Mouse (Mus musculus): Measurements from ENCODE around the gene Trdmt1. TPM values are rescaled to one million over a fixed set of nuclear protein-coding genes. Genes with fewer than 3 reads are reported as not detected.
"Not testable (repeated sequence)": the region's sequence is repeated elsewhere in the genome, so short reads cannot be mapped to it uniquely, and the experiment has no call there.

Trdmt1 gene
- 7.7 and 9.3 TPM in 2 replicates for polyA plus RNA-seq (2015; fragmentation: Nextera tagmentation; extraction: Ambion mirVana)

DNA sequence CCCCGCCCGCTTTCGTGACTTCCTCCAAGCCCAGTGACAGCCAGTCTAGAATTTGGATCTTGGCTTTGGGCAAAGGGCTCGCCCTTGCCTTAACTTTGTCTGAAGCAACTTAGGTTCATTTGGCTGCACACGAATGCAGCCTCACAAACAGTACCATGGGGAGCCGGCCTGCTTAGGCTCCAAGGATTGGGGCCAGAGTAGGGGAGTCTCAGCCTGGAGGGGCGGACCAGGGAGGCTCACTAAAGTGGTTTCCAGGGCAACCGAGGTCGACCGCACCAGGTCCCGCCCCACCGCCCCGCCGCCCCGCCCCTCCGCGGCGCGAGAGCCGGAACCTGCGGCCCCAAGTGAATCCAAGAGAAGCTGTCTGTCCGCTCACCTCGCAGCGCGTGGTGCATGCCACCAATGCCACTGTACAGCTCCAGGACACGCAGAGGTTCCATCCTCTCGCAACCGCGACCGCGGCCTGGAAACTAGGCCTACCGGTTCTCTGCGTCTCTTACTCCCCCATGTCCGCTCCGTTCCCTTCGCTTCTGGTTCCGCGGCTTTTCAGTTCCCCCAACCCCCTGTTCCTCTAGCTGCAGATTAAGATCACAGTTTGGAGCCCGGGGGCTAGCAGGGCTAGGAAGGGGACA lies at the start of gene Trdmt1:
Gene Trdmt1 (minus strand): TSS at position 476 of the 632 bp plus-strand sequence.
- H3K9me3 ChIP-seq (replicated peaks), result no peaks in the 10 kb centered on the region
- peak within 1 kb of the TSS; percentile 72 for H3K9ac ChIP-seq
- H3K4me3 ChIP-seq (replicated peaks), result peak within 1 kb of the TSS; percentile 66
- WGBS, result under 1% methylated on average over 35 of the region's 39 CpGs
- ATAC-seq (ENCODE audit: insufficient number of reproducible peaks, low FRiP score, low TSS enrichment, low read depth), result peak; percentile 97
- H3K36me3 ChIP-seq, result no peaks in the 10 kb centered on the region
- H3K27ac ChIP-seq (replicated peaks), result peak within 1 kb of the TSS; percentile 99
- H3K4me2 ChIP-seq (replicated peaks), result peak within 1 kb of the TSS; percentile 59
- no peaks in the 10 kb centered on the region for H3K27me3 ChIP-seq
- peaks cover 3% of the 10 kb centered on the region for H3K4me1 ChIP-seq

- Histone ChIP-seq H3K27ac (replicated peaks) (no peak overlapping the region), H3K9me3 (replicated peaks) (no peaks in the 10 kb centered on the region), H3K4me3 (replicated peaks) (no peak overlapping the region), H3K36me3 (no peaks in the 10 kb centered on the region), H3K27me3 (no peaks in the 10 kb centered on the region), H3K4me1 (no peaks in the 10 kb centered on the region), H3K9ac (no peak overlapping the region), H3K4me2 (replicated peaks) (no peak overlapping the region)
- 75% methylated on average over 4 of the region's 4 CpGs for WGBS
- ATAC-seq (ENCODE audit: insufficient number of reproducible peaks, low FRiP score, low TSS enrichment, low read depth), result no peak
Observed at GRCm38 (mm10) chr2:13593328-13593727, 48.9 kb upstream of the Trdmt1 start.

DNA sequence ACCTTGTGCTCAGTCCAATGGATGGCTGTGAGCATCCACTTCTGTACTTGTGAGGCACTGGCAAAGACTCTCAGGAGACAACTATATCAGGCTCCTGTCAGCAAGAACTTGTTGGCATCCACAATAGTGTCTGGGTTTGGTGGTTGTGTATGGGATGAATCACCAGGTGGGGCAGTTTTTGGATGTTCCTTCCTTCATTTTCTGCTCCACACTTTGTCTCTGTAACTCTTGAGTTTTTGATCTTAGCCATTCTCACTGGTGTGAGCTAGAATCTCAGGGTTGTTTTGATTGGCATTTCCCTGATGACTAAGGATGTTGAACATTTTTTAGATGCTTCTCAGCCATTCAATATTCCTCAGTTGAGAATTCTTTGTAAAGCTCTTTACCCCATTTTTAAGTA lies 39.3 kb upstream of the Trdmt1 start:
- not testable (repeated sequence) for H3K9me3 ChIP-seq (replicated peaks); H3K27ac ChIP-seq (replicated peaks); ATAC-seq (ENCODE audit: insufficient number of reproducible peaks, low FRiP score, low TSS enrichment, low read depth); H3K4me2 ChIP-seq (replicated peaks); H3K9ac ChIP-seq; H3K4me1 ChIP-seq; H3K27me3 ChIP-seq; H3K4me3 ChIP-seq (replicated peaks)
- H3K36me3 ChIP-seq, result peaks cover 35% of the 10 kb centered on the region

- no peak for ATAC-seq (ENCODE audit: insufficient number of reproducible peaks, low FRiP score, low TSS enrichment, low read depth)
- H3K36me3 ChIP-seq, result peaks cover 43% of the 10 kb centered on the region
- no peak overlapping the region for H3K4me3 ChIP-seq (replicated peaks)
- no peak overlapping the region for H3K27ac ChIP-seq (replicated peaks)
- 0 out of 2 replicates have a peak, but pooled peaks cover 3% of the 10 kb centered on the region for H3K4me1 ChIP-seq
- H3K27me3 ChIP-seq, result no peaks in the 10 kb centered on the region
- H3K9ac ChIP-seq, result no peak overlapping the region
- no peak overlapping the region for H3K4me2 ChIP-seq (replicated peaks)
- no peaks in the 10 kb centered on the region for H3K9me3 ChIP-seq (replicated peaks)
- 84% methylated on average over 3 of the region's 3 CpGs for WGBS
Observed at GRCm38 (mm10) chr2:13582184-13582583, 37.7 kb upstream of the Trdmt1 start.

- Histone ChIP-seq H3K27ac (replicated peaks) (0 out of 2 replicates have a peak overlapping the region, but pooled peaks have one; percentile 7), H3K4me3 (replicated peaks) (no peak overlapping the region), H3K4me2 (replicated peaks) (no peak overlapping the region), H3K4me1 (peaks cover 8% of the 10 kb centered on the region), H3K36me3 (peaks cover 43% of the 10 kb centered on the region), H3K27me3 (no peaks in the 10 kb centered on the region), H3K9ac (no peak overlapping the region), H3K9me3 (replicated peaks) (no peaks in the 10 kb centered on the region)
- no peak for ATAC-seq (ENCODE audit: insufficient number of reproducible peaks, low FRiP score, low TSS enrichment, low read depth)
- WGBS, result 61% methylated on average over 11 of the region's 11 CpGs
Observed at GRCm38 (mm10) chr2:13579991-13580390, 35.5 kb upstream of the Trdmt1 start.

GRCm38 (mm10) chr2:13579315-13579714 lies 34.8 kb upstream of the Trdmt1 start:
- Histone ChIP-seq H3K4me2 (replicated peaks) (no peak overlapping the region), H3K9ac (no peak overlapping the region), H3K4me3 (replicated peaks) (no peak overlapping the region), H3K36me3 (peaks cover 43% of the 10 kb centered on the region), H3K27me3 (no peaks in the 10 kb centered on the region), H3K9me3 (replicated peaks) (no peaks in the 10 kb centered on the region), H3K4me1 (peaks cover 12% of the 10 kb centered on the region), H3K27ac (replicated peaks) (no peak overlapping the region)
- ATAC-seq (ENCODE audit: insufficient number of reproducible peaks, low FRiP score, low TSS enrichment, low read depth), result no peak
- 91% methylated on average over 8 of the region's 8 CpGs for WGBS

GRCm38 (mm10) chr2:13578473-13579152 lies 34.1 kb upstream of the Trdmt1 start:
- H3K4me1 ChIP-seq, result peaks cover 12% of the 10 kb centered on the region
- H3K9ac ChIP-seq, result no peak overlapping the region
- 77% methylated on average over 14 of the region's 14 CpGs for WGBS
- no peaks in the 10 kb centered on the region for H3K27me3 ChIP-seq
- H3K36me3 ChIP-seq, result peaks cover 43% of the 10 kb centered on the region
- H3K4me3 ChIP-seq (replicated peaks), result no peak overlapping the region
- 0 out of 2 replicates have a peak overlapping the region, but pooled peaks have one; percentile 17 for H3K4me2 ChIP-seq (replicated peaks)
- H3K9me3 ChIP-seq (replicated peaks), result no peaks in the 10 kb centered on the region
- no peak overlapping the region for H3K27ac ChIP-seq (replicated peaks)
- ATAC-seq (ENCODE audit: insufficient number of reproducible peaks, low FRiP score, low TSS enrichment, low read depth), result no peak

DNA sequence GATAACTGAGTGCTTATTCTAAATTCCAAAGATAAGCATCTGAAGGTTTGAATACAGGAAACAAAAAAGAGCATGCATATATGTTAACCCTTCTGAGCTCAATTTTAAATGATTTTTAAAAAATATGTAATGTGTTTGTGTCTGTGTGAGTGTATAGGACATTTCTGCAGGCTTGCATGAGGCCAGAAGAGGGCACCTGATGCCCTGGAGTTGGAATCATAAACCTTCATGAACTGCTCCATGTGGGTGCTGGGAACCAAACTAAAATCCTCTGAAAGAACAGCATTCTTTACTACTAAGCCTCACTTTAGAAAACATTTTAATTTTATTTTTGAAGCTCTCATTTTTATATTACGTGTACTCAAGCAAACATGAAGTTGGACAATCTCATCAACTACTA lies 32.9 kb upstream of the Trdmt1 start:
- WGBS, result 92% methylated on average over 1 of the region's 1 CpGs
- Histone ChIP-seq H3K9me3 (replicated peaks) (no peaks in the 10 kb centered on the region), H3K4me2 (replicated peaks) (peak overlapping the region; percentile 21), H3K27me3 (no peaks in the 10 kb centered on the region), H3K4me3 (replicated peaks) (peak overlapping the region; percentile 9; the same call in 1 of the 2 replicates), H3K4me1 (peaks cover 16% of the 10 kb centered on the region), H3K36me3 (peaks cover 39% of the 10 kb centered on the region), H3K27ac (replicated peaks) (no peak overlapping the region), H3K9ac (no peak overlapping the region)
- ATAC-seq (ENCODE audit: insufficient number of reproducible peaks, low FRiP score, low TSS enrichment, low read depth), result no peak

GRCm38 (mm10) chr2:13575926-13576325 lies 31.5 kb upstream of the Trdmt1 start:
- Histone ChIP-seq H3K27me3 (no peaks in the 10 kb centered on the region), H3K4me2 (replicated peaks) (peak overlapping the region; percentile 51), H3K4me1 (peaks cover 22% of the 10 kb centered on the region), H3K9ac (peak overlapping the region; percentile 16), H3K27ac (replicated peaks) (peak overlapping the region; percentile 95), H3K36me3 (peaks cover 26% of the 10 kb centered on the region), H3K9me3 (replicated peaks) (no peaks in the 10 kb centered on the region), H3K4me3 (replicated peaks) (peak overlapping the region; percentile 61)
- no peak for ATAC-seq (ENCODE audit: insufficient number of reproducible peaks, low FRiP score, low TSS enrichment, low read depth)
- 7% methylated on average over 6 of the region's 6 CpGs for WGBS

- no peak for ATAC-seq (ENCODE audit: insufficient number of reproducible peaks, low FRiP score, low TSS enrichment, low read depth)
- Histone ChIP-seq H3K4me2 (replicated peaks) (peak overlapping the region; percentile 51), H3K9ac (peak overlapping the region; percentile 84), H3K4me1 (peaks cover 22% of the 10 kb centered on the region), H3K27ac (replicated peaks) (peak overlapping the region; percentile 95), H3K9me3 (replicated peaks) (no peaks in the 10 kb centered on the region), H3K27me3 (no peaks in the 10 kb centered on the region), H3K36me3 (peaks cover 21% of the 10 kb centered on the region), H3K4me3 (replicated peaks) (peak overlapping the region; percentile 61)
- 2% methylated on average over 13 of the region's 13 CpGs for WGBS
Observed at GRCm38 (mm10) chr2:13575287-13575801, 30.9 kb upstream of the Trdmt1 start.

- peak overlapping the region; percentile 61 for H3K4me3 ChIP-seq (replicated peaks)
- ATAC-seq (ENCODE audit: insufficient number of reproducible peaks, low FRiP score, low TSS enrichment, low read depth), result no peak
- H3K4me2 ChIP-seq (replicated peaks), result peak overlapping the region; percentile 51
- H3K36me3 ChIP-seq, result peaks cover 15% of the 10 kb centered on the region
- H3K4me1 ChIP-seq, result peaks cover 20% of the 10 kb centered on the region
- H3K9me3 ChIP-seq (replicated peaks), result no peaks in the 10 kb centered on the region
- H3K9ac ChIP-seq, result peak overlapping the region; percentile 84
- H3K27ac ChIP-seq (replicated peaks), result peak overlapping the region; percentile 95
- under 1% methylated on average over 21 of the region's 21 CpGs for WGBS
- H3K27me3 ChIP-seq, result no peaks in the 10 kb centered on the region
Observed at GRCm38 (mm10) chr2:13574801-13575150, 30.3 kb upstream of the Trdmt1 start.

All from embryonic facial prominence, embryonic 15.5 days (tissue).